Mouse (Mus musculus) spleen, adult 18-20 months (tissue): ENCODE data around the gene Egf.

ENCODE experiments used
- DNase-seq, 2 experiments: peaks; one replicate each; pipeline ENCODE4 v3.0.0; 2022; ENCODE audit warnings: mixed read lengths in 2 of 2

The Egf gene

DNA sequence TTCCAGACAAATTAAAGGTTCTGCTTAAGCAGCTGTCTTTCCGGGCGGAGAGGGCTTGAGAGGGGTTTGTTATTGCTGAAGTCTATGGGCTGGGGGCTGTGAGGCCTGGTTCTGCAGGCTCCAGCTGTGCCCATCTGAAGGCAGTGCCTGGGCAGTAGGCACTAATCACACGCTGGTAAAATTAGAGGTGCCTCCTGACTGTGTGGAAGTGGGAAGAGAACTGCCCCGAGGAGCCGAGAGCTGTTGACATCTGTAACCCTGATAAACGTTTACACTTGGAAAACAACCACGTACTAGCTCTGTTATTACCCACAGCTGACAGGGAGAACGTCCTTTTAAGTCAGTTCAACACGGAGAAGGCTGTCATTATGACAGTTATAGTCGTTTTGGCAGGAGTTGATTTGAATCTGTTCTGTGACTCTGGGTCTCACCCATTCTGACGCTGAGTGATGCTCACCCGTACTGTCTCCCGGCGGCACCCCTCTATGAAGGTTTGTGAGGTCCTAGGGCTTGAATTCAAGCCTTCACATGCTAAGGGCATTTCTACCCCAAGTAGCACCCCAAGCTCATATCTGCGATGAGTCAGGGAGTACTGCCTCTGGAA, 40.5 kb downstream of the Egf start:
- DNase-seq, result no peak

DNA sequence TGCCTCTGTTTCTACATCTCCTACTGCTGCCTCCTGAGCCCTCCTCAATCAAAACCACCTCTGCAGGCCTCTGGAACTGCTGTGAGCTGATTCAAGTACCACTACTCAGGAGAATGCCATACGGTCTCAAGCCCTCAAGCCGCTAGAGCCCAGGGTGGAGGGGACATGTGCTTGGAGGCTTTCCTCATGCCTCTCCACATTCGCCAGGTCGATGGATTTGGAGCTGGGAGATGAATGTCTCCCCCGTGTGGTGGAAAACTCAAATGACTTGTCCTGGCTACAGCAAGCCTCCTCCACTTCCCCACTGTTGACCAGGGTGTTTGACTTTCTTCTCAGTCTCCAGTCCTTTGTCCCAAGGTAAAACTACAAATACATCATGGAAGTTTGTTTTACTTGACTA, 47.0 kb downstream of the Egf start:
- peak in 1 of 2 experiments; percentile 22 for DNase-seq

DNA sequence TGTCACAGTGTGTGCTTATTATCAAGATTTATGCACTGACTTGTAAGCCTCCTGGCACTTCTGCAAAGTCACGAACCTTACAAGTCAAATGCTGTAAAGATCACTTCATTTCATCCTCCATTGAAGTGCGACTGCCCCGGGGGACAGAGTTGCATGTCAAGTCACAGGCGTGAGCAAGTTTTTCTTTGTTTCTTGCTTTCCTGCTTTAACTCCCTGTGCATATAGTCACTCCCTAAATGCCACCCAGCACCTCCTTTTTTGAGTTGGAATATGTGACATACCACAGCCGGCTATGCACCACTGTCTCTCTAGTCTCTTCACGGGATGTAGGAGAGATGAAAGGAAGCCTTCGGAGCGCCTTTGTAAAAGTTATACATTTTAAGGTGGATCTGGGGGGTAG, 56.2 kb downstream of the Egf start:
- DNase-seq, result no peak

DNA sequence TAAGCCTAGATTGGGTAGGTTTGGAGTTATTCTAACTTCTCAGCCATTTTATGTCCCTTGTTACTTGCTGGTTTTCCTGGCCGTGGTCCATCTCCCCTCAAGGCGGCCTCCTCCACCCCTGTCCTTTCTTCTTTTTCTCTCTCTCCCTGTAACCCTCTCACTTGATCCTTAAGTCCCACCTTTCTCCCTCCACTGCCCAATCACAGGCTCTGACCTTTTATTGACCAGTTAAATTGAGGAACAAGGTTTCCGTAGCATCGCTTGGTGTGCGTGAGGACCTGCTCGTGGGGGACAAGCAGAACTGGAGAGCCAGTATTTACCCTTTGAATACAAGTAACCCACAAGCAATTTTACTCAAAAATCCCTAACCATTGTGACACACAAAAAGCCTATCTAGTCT, 56.8 kb downstream of the Egf start:
- DNase-seq, result no peak

DNA sequence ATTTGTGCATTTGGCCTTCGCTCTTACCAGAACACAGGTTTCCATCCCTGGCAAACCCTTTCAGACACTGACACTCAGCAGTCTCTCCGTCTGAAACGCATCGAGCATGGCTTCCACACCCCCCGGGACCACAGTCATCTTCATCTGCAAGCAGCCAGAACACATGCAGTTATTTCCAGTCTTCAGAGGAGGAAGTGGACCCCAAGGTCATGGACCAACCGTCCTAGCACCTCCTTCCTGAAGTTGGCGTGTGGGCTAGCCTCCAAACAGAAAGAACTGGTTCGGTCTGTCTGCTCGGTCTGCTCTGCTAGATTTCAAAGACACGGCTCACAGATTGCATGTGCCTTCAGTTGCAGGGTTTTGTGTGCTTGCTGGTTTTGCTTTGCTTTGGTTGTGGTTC, 57.4 kb downstream of the Egf start:
- DNase-seq, result no peak

DNA sequence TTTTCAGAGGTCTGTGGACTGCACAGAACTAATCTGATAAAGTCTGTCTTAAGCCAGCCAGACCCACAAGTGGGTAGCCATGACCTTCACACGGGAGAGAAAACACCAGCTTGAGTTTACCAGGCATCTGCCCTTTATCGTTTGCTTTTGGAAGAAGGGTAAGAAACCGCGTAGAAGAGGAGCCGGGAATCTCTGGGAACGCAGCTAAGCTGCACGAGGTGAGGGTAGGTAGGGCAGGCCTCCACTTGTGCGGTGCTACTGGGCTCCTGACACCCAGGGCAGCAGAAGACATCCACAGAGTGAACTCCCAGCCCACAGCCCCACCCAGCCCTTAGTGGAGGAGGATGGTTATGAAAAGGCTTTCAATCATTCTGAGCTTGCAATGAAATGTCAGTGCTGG, 59.2 kb downstream of the Egf start:
- no peak for DNase-seq

DNA sequence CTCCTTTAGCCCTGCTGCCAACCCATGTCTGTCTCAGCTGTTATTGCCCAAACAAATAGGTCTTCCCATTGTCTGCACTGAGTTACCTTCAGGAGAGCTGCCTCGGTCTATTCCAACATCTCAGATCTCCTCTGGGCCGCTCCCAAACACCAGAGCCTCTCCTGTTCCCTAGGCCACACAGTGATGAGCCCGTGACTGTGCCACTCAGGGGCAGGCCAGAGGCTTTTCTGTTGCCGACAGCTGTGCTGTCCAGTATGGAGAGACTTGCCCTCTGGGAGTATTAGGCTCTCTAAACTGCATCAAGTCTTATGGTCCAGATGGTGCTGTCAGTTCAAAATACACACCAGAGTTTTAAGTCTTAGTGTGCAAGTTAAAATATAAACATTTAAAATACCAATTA, 61.5 kb downstream of the Egf start:
- no peak for DNase-seq

DNA sequence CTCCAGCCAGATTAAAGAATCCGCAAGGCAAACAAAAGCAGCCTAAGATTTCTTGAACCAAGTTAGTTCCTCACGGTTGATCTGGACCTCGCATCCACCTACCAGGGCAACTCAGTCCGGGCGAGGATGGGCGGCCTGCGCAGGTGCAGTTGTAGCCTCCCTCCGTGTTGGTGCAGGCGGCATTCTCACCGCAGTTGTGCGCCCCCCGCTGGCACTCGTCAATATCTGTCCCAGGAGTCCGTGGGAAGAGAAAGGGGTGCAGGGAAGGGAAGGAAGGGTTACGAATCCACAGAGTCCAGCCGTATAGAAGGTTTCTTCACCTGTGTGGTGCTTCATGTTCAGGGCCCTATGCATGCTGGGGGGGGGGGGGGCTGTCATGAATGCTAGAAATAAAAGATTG, 62.3 kb downstream of the Egf start:
- DNase-seq, result no peak

DNA sequence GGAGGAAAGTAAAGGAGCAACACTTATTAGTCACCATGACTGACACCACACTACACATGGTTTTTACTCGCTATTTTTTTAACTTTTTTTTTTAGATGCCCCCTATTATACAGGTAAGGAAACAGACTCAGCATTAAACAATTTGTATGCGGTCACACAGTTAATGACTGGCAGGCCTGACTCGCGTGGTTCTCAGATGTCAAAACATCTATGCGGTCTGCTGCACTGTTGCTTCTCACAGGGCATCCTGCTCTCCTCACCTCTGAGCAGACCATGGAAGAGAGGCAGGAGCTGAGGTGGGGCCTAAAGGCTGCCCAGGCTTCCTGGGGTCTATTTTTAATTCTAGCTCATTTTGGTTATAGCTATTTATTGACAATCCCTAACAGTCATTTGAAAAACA, 67.7 kb downstream of the Egf start:
- DNase-seq, result no peak

DNA sequence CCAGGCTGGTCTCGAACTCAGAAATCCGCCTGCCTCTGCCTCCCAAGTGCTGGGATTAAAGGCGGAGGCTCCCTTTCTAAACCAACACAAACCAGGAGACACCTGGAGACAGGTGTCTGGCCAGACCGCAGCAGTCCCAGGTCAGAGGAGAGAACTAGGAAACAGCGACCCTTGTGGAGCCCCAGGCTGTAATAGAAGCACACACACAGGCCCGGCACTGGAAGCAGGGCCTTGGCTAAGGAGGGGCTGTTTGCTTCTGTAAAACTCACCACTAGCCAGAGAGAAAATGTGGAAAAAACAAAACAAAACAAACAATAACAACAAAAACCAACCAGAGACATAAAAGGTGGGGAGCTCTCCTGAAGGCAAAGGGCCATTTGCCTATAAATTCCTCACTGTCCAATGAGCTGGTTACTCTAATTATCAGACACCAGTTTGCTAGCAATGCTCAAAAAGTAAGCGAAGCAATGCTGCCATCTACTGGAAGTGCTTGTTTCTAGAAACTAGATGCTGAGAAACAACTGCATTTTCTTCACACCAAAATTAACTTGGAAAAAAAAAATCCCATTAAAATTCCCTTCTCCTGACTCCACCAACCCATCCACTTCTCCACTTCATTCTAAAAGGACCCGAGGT, 68.3 kb downstream of the Egf start:
- peak in 1 of 2 experiments; percentile 38 for DNase-seq

DNA sequence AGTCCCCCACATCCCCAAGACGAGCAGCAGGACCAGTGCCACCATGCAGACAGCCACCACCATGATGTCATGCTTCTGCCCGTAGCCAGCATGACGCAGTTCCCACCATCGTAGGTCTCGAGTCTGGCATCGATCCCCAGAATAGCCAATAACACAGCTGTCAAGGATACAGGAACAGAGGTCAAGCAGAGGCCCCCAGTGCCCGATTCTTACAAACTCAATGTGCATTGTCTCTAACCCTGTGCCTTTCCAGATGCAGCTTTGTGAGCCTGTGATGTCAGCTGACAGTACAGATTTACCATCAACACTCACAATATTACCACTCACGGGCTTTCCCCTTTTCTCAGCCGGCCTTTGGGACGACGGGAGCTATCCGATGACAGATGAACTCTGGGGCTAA, 68.9 kb downstream of the Egf start:
- no peak for DNase-seq

DNA sequence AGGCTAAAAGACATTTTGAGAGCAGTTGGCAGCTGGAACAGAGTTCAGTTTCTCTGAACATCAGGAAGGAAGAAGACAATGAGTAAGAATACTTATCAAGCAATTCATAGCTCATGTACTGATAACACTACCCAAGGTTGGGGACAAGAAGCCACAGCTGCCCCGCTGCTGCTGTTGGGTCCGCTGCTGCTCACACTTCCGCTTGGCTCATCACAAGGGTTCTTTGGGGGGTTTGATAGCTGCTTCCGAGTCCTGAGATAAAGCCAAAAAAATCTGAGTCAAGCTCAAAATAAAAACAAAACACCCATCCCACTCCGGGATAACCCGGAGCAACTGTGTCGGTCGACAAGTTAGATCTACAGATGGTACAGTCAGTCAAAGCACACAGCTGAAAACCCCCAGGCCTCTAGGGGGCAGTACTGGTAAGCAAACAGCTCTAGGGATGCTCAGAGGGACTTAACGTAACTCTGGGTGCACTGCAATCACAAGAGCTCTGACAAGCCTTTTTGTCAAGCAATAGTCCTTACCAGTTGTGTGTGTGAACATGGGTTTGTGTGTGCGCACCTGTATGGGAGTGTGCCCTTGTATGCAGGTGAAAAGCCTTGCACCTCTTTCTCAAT, 71.9 kb downstream of the Egf start:
- DNase-seq, result peak in 1 of 2 experiments; percentile 29

DNA sequence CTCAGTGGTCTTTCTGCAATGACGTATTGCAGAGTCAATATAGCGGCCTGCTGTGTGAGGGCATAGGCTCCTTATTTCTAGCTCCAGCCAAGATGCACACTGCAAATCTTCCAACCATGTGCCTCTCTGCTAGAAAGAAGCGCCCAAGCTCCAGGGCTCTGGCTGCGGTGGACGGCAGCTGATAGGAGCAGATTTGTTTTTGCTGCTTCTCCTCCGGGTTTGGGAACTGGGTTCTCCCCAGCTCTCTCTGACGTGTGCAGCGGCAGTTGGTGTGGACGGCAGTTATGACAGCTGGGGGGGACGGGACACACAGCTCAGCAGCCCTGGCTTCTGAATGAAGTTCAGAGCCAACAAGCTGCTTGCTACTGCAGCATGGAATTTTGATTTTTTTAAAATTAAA, 72.7 kb downstream of the Egf start:
- no peak for DNase-seq

DNA sequence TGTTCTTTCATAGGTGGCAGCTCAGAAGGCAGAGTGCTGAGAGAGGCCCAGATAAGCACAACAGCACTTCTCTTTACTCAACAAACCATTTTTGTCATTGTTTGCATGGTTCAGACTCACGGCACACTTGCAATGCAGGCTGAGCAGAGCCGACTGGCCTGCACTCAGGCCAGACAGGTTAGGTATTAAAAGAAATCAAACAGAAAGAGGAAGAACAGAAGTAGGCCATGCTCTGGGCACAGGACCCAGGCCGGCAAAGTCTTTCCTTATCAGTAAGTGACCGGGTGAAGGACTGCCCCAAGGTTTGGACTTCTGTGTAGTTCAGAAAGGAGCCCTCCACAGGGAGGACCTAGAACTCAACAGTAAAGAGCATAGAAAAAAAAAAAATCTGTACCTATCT, 73.3 kb downstream of the Egf start:
- DNase-seq, result no peak

DNA sequence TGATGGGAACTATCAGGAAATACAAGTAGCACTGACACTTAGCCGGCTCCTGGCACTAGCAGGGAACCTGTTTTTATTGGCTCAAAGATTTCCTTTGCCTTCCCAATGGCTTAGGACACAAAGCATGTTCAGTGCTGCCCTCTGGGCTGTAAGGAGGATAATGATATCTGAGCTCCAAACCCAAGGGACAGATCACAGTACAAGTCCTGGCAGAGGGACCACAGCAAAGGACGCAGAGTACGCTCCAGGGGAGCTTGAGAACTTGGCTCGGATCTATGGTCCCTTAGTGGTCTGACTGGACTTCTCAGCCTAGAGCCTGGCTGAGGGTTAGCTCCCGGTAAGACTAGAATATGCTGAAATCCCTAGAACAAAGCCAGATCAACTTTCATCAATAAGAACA, 74.9 kb downstream of the Egf start:
- DNase-seq, result no peak

DNA sequence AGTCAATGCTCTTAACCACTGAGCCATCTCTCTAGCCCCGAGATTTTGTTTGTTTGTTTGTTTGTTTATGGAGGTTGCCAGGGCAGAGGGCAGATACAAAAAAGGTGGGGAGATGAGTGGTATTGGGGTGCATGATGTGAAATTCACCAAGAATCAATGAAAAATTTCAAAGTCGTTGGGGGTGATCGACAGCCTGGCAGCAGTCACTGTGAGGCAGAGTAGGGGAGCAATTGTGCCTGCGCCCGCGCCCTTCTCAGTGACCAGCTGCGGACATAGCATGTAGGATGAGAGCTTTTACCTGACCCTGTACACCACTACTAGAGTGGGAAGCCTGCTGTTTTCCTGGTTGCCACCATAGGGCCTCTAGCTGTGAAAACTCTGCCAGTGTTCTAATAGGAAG, 79.2 kb downstream of the Egf start:
- DNase-seq, result no peak

DNA sequence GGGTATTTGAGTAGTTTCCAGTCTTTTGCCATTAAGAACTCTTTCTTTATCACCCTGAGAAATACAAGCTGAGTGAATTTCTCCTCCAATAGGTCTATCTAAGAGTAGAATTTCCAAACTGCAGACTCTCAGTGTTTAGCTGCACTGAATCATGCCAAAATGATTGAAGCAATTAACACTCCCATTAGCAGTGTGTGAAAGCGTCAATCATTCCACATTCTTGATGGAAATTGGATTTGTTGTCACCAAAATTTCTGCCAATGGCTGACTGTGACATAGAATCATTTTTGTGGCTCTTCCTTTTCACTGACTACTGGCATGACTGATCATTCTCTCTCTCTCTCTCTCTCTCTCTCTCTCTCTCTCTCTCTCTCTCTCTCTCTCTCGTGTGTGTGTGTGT, 91.2 kb downstream of the Egf start:
- no peak for DNase-seq

DNA sequence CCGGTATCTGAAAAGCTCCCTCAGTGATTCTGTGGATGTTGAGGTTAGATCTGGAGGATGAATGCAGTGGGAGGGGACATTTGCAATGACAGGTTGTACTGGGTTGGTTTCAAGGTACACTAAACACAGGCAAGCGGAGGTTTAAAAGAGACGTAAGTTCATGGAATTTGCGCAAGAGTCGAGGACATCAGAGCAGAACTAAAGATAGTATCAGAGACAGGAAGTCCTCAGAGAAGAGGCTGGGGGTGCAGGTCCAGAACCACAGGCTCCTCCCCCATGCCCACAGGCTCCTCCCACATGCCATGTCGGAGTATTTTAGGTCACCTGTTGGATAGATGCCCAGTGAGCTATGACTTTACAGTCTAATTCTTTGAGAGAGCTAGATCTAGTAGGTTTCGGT, 96.3 kb downstream of the Egf start:
- DNase-seq, result peak; percentile 10 to 32

DNA sequence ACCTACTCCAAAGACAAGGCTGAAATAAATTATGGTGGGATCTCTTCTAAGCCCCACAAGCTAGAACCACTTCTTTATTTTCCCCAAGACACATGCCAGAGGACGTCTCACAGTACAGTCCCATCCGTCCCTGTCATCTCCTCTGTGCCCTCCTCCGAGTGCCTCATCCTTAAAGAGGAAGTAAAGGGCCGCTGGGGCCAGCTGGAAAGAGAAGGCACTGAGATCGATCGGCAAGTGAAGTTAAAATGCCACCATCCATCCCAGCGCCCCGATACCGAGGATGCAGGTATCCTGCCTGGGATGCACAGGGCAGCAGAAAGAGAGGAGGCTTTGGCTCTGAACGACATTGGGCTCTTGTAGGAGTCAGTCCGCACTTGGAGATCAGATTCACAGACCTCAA, 97.3 kb downstream of the Egf start:
- no peak for DNase-seq

DNA sequence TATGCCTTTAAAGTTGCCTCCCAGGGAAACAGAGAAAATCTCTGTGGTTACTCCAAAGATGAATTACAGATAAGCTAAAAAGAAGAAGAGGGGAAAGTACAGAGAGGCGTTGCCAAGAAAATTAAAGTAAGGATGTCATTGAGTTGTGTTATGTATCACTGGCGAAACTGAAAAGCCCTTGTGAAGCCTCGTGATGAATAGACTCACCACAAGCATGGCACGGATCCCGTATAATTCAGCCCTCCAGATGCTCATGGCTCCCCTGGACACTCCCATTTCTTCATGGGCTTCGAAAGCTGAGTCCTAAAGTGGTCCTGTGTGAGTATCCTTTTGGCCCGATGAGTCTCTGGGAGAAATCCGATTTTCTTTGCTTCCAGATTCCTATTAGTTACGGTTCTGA, 97.9 kb downstream of the Egf start:
- no peak for DNase-seq

DNA sequence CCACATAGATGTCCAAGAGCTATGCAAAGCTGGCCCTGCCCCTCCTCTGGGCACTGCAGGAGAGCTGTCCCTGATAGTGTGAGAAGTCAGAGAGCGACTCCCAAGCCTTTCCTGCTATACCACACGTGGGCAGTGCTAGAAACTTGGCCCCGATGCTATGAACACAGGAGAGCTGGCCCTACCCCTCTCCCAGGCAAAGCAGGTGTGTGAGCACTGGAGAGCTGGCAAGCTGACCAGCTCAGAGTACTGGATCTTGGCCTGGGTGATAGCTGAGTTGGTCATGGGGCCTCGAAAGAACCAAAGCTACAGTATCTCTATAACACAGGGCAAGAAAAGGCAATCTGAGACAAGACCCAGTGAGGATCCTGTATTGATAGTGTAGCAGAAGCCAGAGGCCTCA, 98.6 kb downstream of the Egf start:
- no peak for DNase-seq

DNA sequence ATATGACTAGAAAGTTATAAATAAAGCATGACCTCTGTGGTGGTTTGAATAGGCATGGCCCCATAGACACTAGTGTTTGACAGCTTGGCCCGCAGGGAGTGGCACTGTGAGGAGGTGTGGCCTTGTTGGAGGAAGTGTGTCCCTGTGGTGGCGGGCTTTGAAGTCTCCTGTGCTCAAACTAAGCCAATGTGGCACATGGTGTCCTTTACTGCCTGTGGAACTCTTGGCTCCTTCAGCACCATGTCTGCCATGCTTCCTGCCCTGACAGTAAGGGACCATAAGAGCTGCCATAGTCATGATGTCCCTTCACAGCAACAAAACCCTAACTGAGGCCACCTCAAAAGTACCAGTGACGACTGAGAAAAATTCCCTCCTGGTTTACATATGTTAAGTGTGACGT, 102.6 kb downstream of the Egf start:
- no peak for DNase-seq

DNA sequence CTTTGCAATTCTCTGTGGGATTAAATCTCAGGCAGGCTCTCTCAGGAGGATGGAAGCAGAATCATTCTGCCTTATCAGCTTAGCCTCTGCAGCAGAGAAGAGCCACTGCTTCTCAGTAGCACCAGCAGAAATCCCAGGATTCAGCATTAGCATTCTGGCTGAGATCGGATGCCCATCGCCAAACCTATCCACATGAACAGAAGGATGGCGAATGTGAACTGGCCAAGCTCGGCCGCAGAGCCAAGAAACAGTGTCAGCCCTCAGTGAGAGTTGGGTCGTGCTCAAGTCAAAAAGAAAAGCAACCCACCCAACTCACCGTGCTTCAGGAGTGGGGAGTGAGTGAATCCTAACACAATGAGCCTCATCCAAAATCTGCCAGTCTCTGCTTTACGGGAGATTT, 103.4 kb downstream of the Egf start:
- no peak for DNase-seq

DNA sequence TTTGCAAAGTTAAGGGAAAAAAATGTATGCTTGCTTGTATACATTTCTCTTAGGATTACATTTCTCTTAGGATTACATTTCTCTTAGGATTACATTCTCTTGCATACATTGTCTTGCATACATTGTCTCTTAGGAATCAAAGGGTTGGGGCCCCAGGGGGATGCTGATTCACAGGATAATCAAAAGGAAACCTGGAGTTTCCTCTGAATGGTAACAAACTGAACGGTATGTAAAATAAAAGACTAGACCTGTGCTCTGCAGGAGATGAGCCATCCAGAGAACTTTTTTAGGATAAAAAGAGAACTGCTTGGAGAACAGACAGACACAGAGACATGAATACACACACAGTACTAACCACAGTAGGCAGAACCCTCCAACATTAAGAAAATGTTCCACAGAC, 104.2 kb downstream of the Egf start:
- no peak for DNase-seq

DNA sequence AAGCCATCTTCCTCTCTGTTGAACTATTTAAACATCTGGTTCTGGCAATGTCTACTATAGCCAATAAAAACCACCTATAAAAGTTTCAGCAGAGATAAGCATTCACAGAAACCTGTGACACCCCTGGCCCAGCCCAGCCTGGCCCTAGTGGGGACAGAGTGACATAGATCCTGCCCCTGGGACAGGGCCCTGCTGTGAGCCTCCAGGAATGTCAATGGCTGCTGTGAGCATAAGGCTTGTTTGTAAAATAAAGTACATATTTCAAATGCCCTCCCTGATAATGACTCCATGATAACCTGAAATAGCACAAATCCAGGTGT, 104.9 kb downstream of the Egf start:
- DNase-seq, result no peak
